Comparison of ENCODE assay signal across 26 mouse cellular contexts in the genomic region with DNA sequence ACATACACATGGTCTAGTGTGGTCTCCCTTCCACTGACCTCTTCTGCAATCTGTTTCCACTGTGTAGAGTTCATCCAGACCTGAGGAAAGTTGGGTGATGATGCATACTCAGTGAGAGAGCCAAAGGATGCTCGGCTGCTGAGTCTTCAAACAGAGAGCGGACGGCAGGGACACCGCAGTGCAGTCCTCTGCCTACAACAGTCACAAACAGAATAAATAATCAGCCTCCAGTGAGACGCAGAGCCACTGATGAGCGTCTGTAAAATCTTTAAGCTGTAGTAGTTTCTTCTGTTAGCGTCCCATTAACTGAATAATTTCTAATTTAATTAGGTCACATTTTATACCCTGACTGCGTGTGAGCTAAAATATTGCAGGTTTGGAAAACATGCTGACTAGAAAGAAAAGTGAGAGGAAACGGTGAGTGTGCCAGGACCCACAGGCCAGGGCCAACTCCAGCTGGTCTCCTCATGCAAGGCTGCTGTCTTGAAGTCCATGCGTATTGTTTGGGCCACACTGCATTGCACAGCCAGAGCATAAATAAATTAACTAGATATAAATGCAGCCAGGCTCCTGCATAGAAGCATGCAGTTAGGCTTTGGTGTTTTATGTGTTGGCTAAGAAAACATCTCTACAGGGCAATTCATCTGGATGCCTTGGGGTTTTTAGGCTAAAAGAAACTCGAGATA.
DNase-seq lines count a peak whose midpoint lies in the region; ATAC-seq and TF ChIP-seq lines count a peak whose summit lies in the region.
"Had no signal": no experiment of that assay in that cellular context is flagged by ENCODE, and none has a peak within 500 bp of the region (broad histone marks: within the 10 kb centered on the region; RNA-seq: fewer than 3 reads in every experiment).

No protein-coding gene starts in this region.

- no peaks in the 10 kb centered on the region for H3K27me3 ChIP-seq in hindbrain, embryonic 16.5 days (replicated peaks; ENCODE audit: control insufficient read depth, insufficient read depth, low read length)
- H3K27me3 ChIP-seq in hindbrain, embryonic 14.5 days (ENCODE audit: control insufficient read depth, insufficient read depth, low read length) = no peaks in the 10 kb centered on the region
- no peaks in the 10 kb centered on the region for H3K27me3 ChIP-seq in neural tube, embryonic 13.5 days
- H3K27me3 ChIP-seq in thymus, adult 2 months (ENCODE audit: control insufficient read depth, insufficient read depth, low read length) = no peaks in the 10 kb centered on the region
- H3K27me3 ChIP-seq: CH12.LX; heart, embryonic 13.5 days; kidney, embryonic 15.5 days; limb, embryonic 13.5 days; liver, embryonic 12.5 days had no signal

- H3K9ac ChIP-seq in hindbrain, embryonic 16.5 days (ENCODE audit: low read depth, low read length) = no peak overlapping the region
- no peak overlapping the region for H3K9ac ChIP-seq in hindbrain, embryonic 14.5 days
- H3K9ac ChIP-seq in neural tube, embryonic 13.5 days = no peak overlapping the region
- H3K9ac ChIP-seq: forebrain, postnatal 0 days; heart, embryonic 13.5 days; kidney, embryonic 15.5 days; limb, embryonic 13.5 days; liver, embryonic 12.5 days had no signal

- WGBS in hindbrain, embryonic 16.5 days = 55% methylated on average over 11 of the region's 11 CpGs
- 66% methylated on average over 11 of the region's 11 CpGs for WGBS in hindbrain, embryonic 14.5 days
- WGBS in neural tube, embryonic 13.5 days = 53% methylated on average over 11 of the region's 11 CpGs
- 89% methylated on average over 11 of the region's 11 CpGs for WGBS in thymus, adult 2 months

- H3K4me2 ChIP-seq in hindbrain, embryonic 16.5 days (ENCODE audit: low read length) = no peak overlapping the region
- no peak overlapping the region for H3K4me2 ChIP-seq in hindbrain, embryonic 14.5 days (replicated peaks)
- H3K4me2 ChIP-seq in neural tube, embryonic 13.5 days = no peak overlapping the region
- H3K4me2 ChIP-seq: heart, embryonic 13.5 days; kidney, embryonic 15.5 days; limb, embryonic 13.5 days; liver, embryonic 12.5 days had no signal

- H3K9me3 ChIP-seq in hindbrain, embryonic 16.5 days (ENCODE audit: control insufficient read depth, low read length) = no peaks in the 10 kb centered on the region
- H3K9me3 ChIP-seq in hindbrain, embryonic 14.5 days (ENCODE audit: control insufficient read depth, low read length) = no peaks in the 10 kb centered on the region
- no peaks in the 10 kb centered on the region for H3K9me3 ChIP-seq in neural tube, embryonic 13.5 days
- H3K9me3 ChIP-seq: G1E; heart, embryonic 13.5 days; kidney, embryonic 15.5 days; limb, embryonic 13.5 days; liver, embryonic 12.5 days had no signal

- H3K4me1 ChIP-seq in hindbrain, embryonic 16.5 days (ENCODE audit: control insufficient read depth, insufficient read depth, low read depth, low read length) = peaks cover 4% of the 10 kb centered on the region
- H3K4me1 ChIP-seq in hindbrain, embryonic 14.5 days (replicated peaks; ENCODE audit: control insufficient read depth, insufficient read depth, low read length) = peaks cover 5% of the 10 kb centered on the region
- peaks cover 18% of the 10 kb centered on the region for H3K4me1 ChIP-seq in neural tube, embryonic 13.5 days (replicated peaks)
- no peaks in the 10 kb centered on the region for H3K4me1 ChIP-seq in thymus, adult 2 months (replicated peaks; ENCODE audit: control insufficient read depth, insufficient read depth, low read length)
- H3K4me1 ChIP-seq: heart, embryonic 13.5 days; kidney, embryonic 15.5 days; limb, embryonic 13.5 days; liver, embryonic 12.5 days had no signal

- TF ChIP-seq POLR2A in thymus, adult 2 months (IDR thresholded peaks at IDR 0.05; ENCODE audit: control insufficient read depth, extremely low read depth, insufficient read depth, low read length, poor library complexity) = no peak

- no peak overlapping the region for H3K4me3 ChIP-seq in hindbrain, embryonic 16.5 days (ENCODE audit: low read length)
- H3K4me3 ChIP-seq in hindbrain, embryonic 14.5 days (replicated peaks; ENCODE audit: low read length) = no peak overlapping the region
- H3K4me3 ChIP-seq in neural tube, embryonic 13.5 days = no peak overlapping the region
- H3K4me3 ChIP-seq in thymus, adult 2 months (ENCODE audit: control insufficient read depth, insufficient read depth, low read length) = no peak overlapping the region
- H3K4me3 ChIP-seq: heart, embryonic 13.5 days; kidney, embryonic 15.5 days; limb, embryonic 13.5 days; liver, embryonic 12.5 days; myocyte had no signal

- DNase-seq in cerebellum, postnatal 25 days = peak; percentile 30 to 49
- DNase-seq in cerebellum, adult 8-10 months = no peak
- DNase-seq in hindbrain, embryonic 14.5 days (ENCODE audit: low spot score) = no peak
- no peak for DNase-seq in neural tube, embryonic 10.5 days (ENCODE audit: extremely low spot score, low spot score)
- DNase-seq in thymus, adult 2 months = no peak
- DNase-seq: adrenal gland, adult 2 months; B cell, adult 2 months; forebrain, postnatal 0 days; gastrocnemius, postnatal 14 days; heart, postnatal 14 days; kidney, adult 11 months; kidney, postnatal 36 days; layer of hippocampus, postnatal 36 days; lung, adult 18-20 months; lung, postnatal 10 days; midbrain, embryonic 14.5 days; right cerebral cortex, postnatal 14 days had no signal

- no peaks in the 10 kb centered on the region for H3K36me3 ChIP-seq in hindbrain, embryonic 16.5 days (ENCODE audit: control insufficient read depth, insufficient read depth, low read length)
- H3K36me3 ChIP-seq in hindbrain, embryonic 14.5 days (replicated peaks; ENCODE audit: control insufficient read depth, insufficient read depth) = no peaks in the 10 kb centered on the region
- H3K36me3 ChIP-seq in neural tube, embryonic 13.5 days = no peaks in the 10 kb centered on the region
- no peaks in the 10 kb centered on the region for H3K36me3 ChIP-seq in thymus, adult 2 months (ENCODE audit: control insufficient read depth, insufficient read depth, low read length)
- H3K36me3 ChIP-seq: G1E; heart, embryonic 13.5 days; kidney, embryonic 15.5 days; limb, embryonic 13.5 days; liver, embryonic 12.5 days had no signal

- TF ChIP-seq CTCF in thymus, adult 2 months (IDR thresholded peaks at IDR 0.05; ENCODE audit: borderline replicate concordance, control insufficient read depth, extremely low read depth, insufficient read depth, low read length, poor library complexity) = no peak

- peak; percentile 67 for ATAC-seq in hindbrain, embryonic 16.5 days
- ATAC-seq in hindbrain, embryonic 14.5 days (ENCODE audit: low FRiP score) = no peak
- peak; percentile 53; the same call in 1 of the 2 replicates for ATAC-seq in neural tube, embryonic 13.5 days (ENCODE audit: low read depth)
- ATAC-seq: forebrain, postnatal 0 days; liver, embryonic 12.5 days had no signal

- no peak overlapping the region for H3K27ac ChIP-seq in hindbrain, embryonic 16.5 days (ENCODE audit: low read depth, low read length)
- H3K27ac ChIP-seq in hindbrain, embryonic 14.5 days = no peak overlapping the region
- H3K27ac ChIP-seq in neural tube, embryonic 13.5 days (replicated peaks) = no peak overlapping the region
- H3K27ac ChIP-seq in thymus, adult 2 months (ENCODE audit: control insufficient read depth, insufficient read depth, low read length) = no peak overlapping the region
- H3K27ac ChIP-seq: heart, embryonic 13.5 days; kidney, embryonic 15.5 days; limb, embryonic 13.5 days; liver, embryonic 12.5 days had no signal

Comparison
In these comparisons a context has a peak if more than half of its experiments do, and no peak if none do; other contexts are left out.
1. DNase-seq: peak in cerebellum, postnatal 25 days (2 of 2); none in cerebellum, adult 8-10 months (single experiment), hindbrain, embryonic 14.5 days (single experiment), neural tube, embryonic 10.5 days (single experiment) and thymus, adult 2 months (single experiment).